Mouse (Mus musculus): ENCODE results near the gene Hyal2. TPM values are rescaled to one million over a fixed set of nuclear protein-coding genes. Genes with fewer than 3 reads are reported as not detected.

Gene Hyal2
- polyA plus RNA-seq, 1 experiment from 2014 or later, result 57.6 TPM

DNA sequence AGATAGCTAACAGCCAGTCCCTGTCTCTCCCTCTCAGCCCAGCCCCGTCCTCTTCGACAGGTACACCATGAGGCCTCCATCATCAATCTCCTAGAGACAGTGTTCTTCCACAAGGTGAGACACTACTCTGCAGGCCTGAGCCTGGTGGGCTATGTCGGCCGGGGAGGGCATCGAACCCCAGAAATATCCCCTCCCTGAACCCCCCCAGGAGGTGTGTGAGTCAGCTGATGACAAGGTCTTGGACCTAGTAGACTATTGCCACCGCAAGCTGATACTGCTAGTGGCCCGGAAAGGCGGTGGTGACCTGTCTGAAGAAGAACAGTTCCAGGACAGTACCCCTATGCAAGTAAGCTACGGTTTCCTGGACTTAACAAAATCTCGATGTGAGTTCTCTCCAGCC is 18.9 kb upstream of the Hyal2 start:
- Histone ChIP-seq H3K36me3 (peaks cover 16% of the 10 kb centered on the region), H3K27ac (no peak overlapping the region), H3K27me3 (replicated peaks) (peaks cover 45% of the 10 kb centered on the region), H3K4me2 (no peak overlapping the region), H3K4me1 (peaks cover 63% of the 10 kb centered on the region), H3K9me3 (replicated peaks) (no peaks in the 10 kb centered on the region), H3K4me3 (no peak overlapping the region), H3K9ac (no peak overlapping the region)
- 83% methylated on average over 10 of the region's 10 CpGs for WGBS (ENCODE audit: insufficient replicate concordance)
- no peak for ATAC-seq

DNA sequence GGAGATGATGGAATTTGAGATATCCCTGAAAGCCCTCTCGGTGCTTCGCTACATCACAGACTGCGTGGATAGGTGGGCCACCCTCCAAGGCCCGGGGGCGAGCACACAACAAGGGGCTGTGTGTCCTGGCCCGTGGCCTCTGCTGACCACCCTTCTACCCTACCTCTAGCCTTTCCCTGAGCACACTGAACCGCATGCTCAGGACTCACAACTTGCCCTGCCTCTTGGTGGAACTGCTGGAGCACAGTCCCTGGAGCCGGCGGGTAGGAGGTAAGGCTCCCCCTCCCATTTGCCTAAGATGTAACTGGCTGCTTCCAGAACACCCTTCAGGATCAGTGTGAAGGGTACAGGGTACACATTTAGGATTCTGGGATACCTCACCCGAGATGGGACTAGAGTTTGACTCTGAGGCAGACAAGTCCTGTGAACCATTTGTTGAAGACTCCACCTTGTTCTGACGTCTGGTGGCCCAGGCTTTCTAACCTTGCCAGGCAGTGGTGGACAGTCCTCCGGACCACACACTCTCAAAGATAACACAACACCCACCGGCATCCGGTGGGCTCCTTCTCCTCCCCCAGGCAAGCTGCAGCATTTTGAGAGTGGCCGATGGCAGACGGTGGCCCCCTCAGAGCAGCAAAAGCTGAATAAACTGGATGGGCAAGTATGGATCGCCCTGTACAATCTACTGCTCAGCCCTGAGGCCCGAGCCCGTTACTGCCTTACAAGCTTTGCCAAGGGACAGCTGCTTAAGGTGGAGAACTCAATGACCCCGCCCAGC is 18.3 kb upstream of the Hyal2 start:
- Histone ChIP-seq H3K4me2 (no peak overlapping the region), H3K4me3 (no peak overlapping the region), H3K36me3 (peaks cover 9% of the 10 kb centered on the region), H3K9ac (no peak overlapping the region), H3K27me3 (replicated peaks) (peaks cover 45% of the 10 kb centered on the region), H3K27ac (no peak overlapping the region), H3K9me3 (replicated peaks) (no peaks in the 10 kb centered on the region), H3K4me1 (peaks cover 66% of the 10 kb centered on the region)
- no peak for ATAC-seq
- WGBS (ENCODE audit: insufficient replicate concordance), result 76% methylated on average over 20 of the region's 20 CpGs

DNA sequence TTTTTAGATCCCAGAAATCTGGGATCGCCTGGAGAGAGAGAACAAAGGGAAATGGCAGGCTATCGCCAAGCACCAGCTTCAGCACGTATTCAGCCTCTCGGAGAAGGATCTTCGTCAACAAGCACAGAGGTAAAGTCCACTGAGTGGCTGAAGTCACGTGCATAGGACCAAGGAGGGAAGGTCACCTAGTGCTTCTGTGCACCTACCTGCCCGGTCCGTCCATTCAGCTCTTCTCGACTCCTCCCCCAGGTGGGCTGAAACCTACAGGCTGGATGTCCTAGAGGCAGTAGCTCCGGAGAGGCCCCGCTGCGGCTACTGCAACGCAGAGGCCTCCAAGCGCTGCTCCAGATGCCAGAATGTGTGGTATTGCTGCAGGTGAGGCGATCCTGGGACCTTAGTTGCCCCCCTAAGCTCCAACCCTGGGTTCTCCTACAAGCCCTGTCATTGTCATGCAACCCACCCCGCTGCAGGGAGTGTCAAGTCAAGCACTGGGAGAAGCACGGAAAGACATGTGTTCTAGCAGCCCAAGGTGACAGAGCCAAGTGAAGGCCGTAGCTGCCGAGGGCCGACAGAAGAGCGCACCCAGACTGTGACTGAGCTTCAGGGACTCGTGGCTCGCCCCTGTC is 17.1 kb upstream of the Hyal2 start:
- Histone ChIP-seq H3K27ac (0 out of 2 replicates have a peak overlapping the region, but pooled peaks have one; percentile 57), H3K9ac (peak overlapping the region; percentile 76)

DNA sequence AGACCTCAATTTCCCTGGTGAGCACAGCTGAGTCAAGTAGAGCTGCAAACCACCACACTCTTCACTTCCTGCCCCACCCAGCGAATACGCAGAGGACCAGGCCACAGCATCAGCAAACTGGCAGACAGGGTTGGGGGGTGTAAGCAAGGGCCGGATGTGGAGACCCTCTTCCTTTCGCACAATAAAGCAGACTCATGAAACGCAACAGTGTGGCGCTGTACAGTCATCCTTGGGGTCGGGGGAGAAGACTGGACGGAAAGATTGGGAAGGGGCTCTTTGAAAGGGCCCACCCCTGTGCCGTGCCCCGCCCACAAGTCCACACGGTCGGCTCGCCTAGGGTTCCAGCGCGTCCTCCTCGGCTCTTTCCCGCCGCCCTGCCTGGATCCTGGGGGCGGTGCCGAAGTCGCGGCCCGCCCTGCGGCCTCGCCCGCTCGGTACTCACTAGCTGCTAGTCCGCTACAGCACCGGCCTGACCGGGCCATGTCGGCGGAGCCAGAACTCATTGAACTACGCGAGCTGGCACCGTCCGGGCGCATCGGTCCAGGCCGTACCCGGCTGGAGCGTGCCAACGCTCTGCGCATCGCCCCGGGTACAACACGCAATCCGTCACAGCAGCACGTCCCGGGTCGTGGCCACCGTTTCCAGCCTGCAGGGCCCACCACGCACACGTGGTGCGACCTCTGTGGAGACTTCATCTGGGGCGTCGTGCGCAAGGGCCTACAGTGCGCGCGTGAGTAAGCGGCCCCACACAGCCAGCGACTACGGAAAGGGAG is 16.4 kb upstream of the Hyal2 start, which contains the start of gene Rassf1:
Gene Rassf1, plus strand, starts transcription at position 439 of the 773 bp plus-strand sequence.
- Histone ChIP-seq H3K4me1 (peaks cover 66% of the 10 kb centered on the region), H3K27me3 (replicated peaks) (peaks cover 45% of the 10 kb centered on the region), H3K27ac (peak within 1 kb of the TSS; percentile 57; the same call in 1 of the 2 replicates), H3K4me2 (peak within 1 kb of the TSS; percentile 95), H3K9ac (peak within 1 kb of the TSS; percentile 76), H3K4me3 (peak within 1 kb of the TSS; percentile 59), H3K9me3 (replicated peaks) (no peaks in the 10 kb centered on the region), H3K36me3 (no peaks in the 10 kb centered on the region; the same call in 1 of the 2 replicates)
- peak; percentile 57 for ATAC-seq
- WGBS (ENCODE audit: insufficient replicate concordance), result 2% methylated on average over 63 of the region's 63 CpGs

More for the DNA sequence above, 17.1 kb upstream of the Hyal2 start:
- Histone ChIP-seq H3K36me3 (no peaks in the 10 kb centered on the region), H3K9me3 (replicated peaks) (no peaks in the 10 kb centered on the region), H3K4me2 (peak overlapping the region; percentile 95), H3K4me1 (peaks cover 66% of the 10 kb centered on the region), H3K4me3 (peak overlapping the region; percentile 59), H3K27me3 (replicated peaks) (peaks cover 45% of the 10 kb centered on the region)
- WGBS (ENCODE audit: insufficient replicate concordance), result 37% methylated on average over 23 of the region's 23 CpGs
- no peak for ATAC-seq

DNA sequence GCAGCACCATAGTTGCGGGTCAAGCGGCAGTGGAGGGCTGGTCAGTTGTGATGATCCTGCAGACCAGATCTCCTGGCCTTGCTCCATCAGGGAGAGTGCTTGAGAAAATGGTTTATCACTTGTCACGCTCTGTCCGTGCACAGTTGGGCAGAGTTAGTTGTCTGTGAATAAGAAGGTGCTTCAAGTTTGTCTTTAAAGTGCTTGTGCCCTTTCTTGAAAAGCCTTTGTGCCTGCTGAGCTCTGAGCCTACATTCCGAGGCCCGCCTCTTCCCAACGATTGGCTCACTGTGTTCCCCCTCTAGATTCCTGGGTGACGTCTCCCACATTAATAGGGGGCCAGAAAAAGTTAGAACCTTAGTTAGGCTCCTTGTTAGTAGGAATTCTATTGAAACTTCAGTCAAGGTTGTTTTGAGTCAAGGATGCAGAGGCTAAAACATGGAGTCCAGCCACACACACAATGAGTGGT is 15.8 kb upstream of the Hyal2 start:
- Histone ChIP-seq H3K4me1 (peaks cover 66% of the 10 kb centered on the region), H3K4me3 (peak overlapping the region; percentile 59), H3K27ac (no peak overlapping the region), H3K9me3 (replicated peaks) (no peaks in the 10 kb centered on the region), H3K4me2 (peak overlapping the region; percentile 95), H3K36me3 (peaks cover 6% of the 10 kb centered on the region), H3K27me3 (replicated peaks) (peaks cover 45% of the 10 kb centered on the region), H3K9ac (peak overlapping the region; percentile 76)
- 22% methylated on average over 8 of the region's 8 CpGs for WGBS (ENCODE audit: insufficient replicate concordance)
- ATAC-seq, result no peak

DNA sequence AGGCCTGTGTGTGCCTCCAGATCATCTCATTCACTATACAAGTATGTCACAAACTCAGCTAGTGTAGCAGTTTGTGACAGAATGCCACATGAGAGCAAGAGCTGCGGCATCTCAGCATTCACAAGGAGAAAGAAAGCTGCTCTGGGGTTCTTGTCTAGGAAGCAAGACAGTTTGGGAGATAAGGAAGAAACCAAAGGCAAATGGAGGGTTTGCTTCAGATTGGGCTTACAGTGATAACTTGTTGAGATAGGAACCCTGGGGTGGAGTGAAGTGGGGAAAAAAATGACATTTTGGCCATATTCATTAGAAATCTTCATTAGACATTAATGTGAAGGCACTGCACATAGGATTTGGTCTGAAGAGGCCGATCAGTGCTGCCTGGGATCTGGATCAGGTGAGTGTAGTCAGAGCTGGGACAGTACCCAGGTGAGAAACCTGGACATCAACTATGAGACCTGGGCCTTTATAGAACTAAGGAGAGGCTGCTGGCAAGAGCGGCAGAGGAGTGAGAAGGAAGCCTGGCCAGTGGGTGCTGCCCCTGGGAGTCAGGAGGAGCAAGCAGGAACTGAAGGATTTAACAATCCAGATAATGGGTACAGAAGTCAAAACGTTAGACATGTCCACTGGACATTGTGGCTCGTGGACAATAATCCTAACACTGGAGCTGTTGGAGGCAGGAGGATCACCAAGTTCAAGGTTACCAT is 14.9 kb upstream of the Hyal2 start:
- Histone ChIP-seq H3K27ac (no peak overlapping the region), H3K9me3 (replicated peaks) (no peaks in the 10 kb centered on the region), H3K4me2 (peak overlapping the region; percentile 95), H3K9ac (no peak overlapping the region; the same call in 1 of the 2 replicates), H3K4me1 (peaks cover 65% of the 10 kb centered on the region), H3K27me3 (replicated peaks) (peaks cover 45% of the 10 kb centered on the region), H3K36me3 (peaks cover 15% of the 10 kb centered on the region), H3K4me3 (0 out of 2 replicates have a peak overlapping the region, but pooled peaks have one; percentile 80)
- no peak for ATAC-seq
- 61% methylated on average over 5 of the region's 5 CpGs for WGBS (ENCODE audit: insufficient replicate concordance)

DNA sequence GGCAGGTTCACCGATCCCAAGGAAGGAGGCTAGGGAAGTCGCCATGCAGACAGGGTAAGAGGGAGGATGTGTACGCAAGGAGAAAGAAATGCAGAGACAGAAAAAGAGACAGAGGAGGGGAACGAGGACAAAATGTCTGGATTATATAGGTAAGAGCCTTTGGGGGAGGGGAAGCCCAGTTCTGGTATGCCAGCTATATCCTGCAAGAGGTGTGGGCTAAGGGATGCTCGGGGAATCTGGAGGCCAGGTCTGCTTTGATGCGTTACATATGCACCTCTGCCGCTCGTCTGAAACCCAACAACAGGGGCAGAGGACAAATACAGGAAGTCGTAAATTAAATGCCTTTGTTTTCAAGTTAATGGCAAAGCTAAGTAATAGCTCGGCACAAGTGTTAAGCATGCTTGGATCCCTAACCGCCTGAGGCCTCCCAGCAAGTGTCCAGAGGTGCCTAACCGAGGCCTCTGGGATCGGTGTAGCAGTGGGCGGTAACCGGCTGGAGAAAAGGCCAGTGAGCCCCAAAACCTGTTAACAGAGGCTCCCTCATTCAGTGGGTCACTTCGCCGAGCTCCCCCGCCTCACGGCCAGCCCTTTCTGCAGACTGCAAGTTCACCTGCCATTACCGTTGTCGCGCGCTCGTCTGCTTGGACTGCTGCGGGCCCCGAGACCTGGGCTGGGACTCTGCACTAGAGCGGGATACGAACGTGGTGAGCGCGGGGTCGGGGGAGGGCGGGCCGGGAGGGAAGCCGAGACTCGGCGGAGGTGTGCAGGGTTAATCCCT is 14.0 kb upstream of the Hyal2 start:
- peak; percentile 51 for ATAC-seq
- Histone ChIP-seq H3K4me3 (peak overlapping the region; percentile 80), H3K4me2 (peak overlapping the region; percentile 95), H3K4me1 (peaks cover 65% of the 10 kb centered on the region), H3K9me3 (replicated peaks) (no peaks in the 10 kb centered on the region), H3K9ac (peak overlapping the region; percentile 76), H3K27ac (peak overlapping the region; percentile 79), H3K36me3 (peaks cover 24% of the 10 kb centered on the region), H3K27me3 (replicated peaks) (peaks cover 37% of the 10 kb centered on the region)
- 6% methylated on average over 37 of the region's 37 CpGs for WGBS (ENCODE audit: insufficient replicate concordance)

DNA sequence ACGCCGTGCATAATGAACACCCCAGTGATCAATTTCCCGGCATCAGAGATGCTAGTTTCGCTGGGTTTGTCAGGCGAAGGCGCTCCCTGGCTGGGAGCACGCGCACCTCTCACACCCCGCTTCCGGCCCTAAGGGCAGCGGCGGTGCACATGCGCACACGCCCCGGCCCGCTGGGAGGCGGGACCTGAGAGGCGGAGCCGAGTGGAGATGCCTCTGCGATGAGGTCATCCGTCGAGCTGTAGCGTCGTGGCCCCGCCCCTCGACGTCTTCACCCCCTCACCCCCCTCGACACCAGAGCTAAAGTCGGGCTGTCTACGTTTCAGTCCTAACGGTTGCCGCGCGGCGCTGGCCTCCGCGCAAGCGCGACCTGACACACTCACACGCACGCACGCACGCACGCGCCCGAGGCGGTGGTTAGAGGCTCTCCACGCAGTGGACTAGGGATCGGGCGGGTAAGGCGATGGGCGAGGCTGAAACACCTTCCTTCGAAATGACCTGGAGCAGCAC is 13.4 kb upstream of the Hyal2 start:
- H3K9ac ChIP-seq, result peak overlapping the region; percentile 93
- peak; percentile 89 for ATAC-seq
- peaks cover 30% of the 10 kb centered on the region for H3K36me3 ChIP-seq
- H3K4me1 ChIP-seq, result peaks cover 65% of the 10 kb centered on the region
- H3K27ac ChIP-seq, result peak overlapping the region; percentile 96
- no peaks in the 10 kb centered on the region for H3K9me3 ChIP-seq (replicated peaks)
- peaks cover 31% of the 10 kb centered on the region for H3K27me3 ChIP-seq (replicated peaks)
- H3K4me2 ChIP-seq, result peak overlapping the region; percentile 95
- H3K4me3 ChIP-seq, result peak overlapping the region; percentile 80
- WGBS (ENCODE audit: insufficient replicate concordance), result under 1% methylated on average over 53 of the region's 53 CpGs

DNA sequence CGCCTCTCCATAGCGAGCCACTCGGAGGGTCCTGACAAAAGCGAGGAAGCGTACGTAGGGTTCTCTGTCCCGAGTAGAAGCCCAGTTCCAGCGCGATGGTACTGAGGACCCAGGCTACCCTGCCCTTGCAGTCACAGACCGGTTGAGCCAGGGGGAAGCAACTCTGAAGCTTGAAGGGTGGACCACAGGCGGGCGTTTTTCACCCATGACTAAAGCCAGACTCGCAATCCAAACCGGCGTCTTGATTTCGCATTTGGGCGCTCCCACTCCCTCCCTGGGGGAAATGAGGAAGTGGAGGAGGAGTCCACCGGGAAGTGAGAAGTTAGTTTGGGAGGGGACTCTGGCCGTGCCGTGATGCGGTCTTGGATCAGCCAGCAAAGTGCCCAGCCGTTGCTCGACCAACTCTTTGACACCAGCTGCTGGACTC is 12.7 kb upstream of the Hyal2 start:
- H3K9me3 ChIP-seq (replicated peaks), result no peaks in the 10 kb centered on the region
- peaks cover 25% of the 10 kb centered on the region for H3K27me3 ChIP-seq (replicated peaks)
- H3K4me2 ChIP-seq, result peak overlapping the region; percentile 95
- peaks cover 65% of the 10 kb centered on the region for H3K4me1 ChIP-seq
- peaks cover 37% of the 10 kb centered on the region for H3K36me3 ChIP-seq
- H3K4me3 ChIP-seq, result peak overlapping the region; percentile 80
- peak overlapping the region; percentile 93 for H3K9ac ChIP-seq
- 0% methylated on average over 23 of the region's 23 CpGs for WGBS (ENCODE audit: insufficient replicate concordance)
- peak overlapping the region; percentile 96 for H3K27ac ChIP-seq
- ATAC-seq, result peak; percentile 14

DNA sequence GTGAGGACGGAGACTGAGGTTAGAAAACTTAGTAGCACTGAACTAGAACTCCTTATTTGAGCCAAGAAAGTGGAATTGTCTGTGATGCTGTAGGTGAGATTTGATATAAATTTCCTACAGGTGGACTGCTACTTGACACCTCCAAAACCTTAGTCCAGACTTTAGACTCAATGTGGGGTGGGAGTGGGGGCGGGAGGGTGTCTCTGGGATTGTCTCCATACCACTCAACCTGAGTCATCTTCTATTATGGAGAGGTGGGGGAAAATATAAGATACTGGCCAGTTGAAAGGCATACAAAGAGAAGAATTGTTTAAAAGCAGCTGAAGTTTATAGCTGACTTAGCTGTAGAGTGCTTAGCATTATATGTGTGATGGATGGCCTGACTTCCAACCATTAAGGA is 12.0 kb upstream of the Hyal2 start:
- Histone ChIP-seq H3K9ac (peak overlapping the region; percentile 93), H3K4me3 (peak overlapping the region; percentile 80), H3K27me3 (replicated peaks) (peaks cover 18% of the 10 kb centered on the region), H3K9me3 (replicated peaks) (no peaks in the 10 kb centered on the region), H3K4me2 (peak overlapping the region; percentile 95), H3K36me3 (peaks cover 44% of the 10 kb centered on the region), H3K27ac (peak overlapping the region; percentile 96), H3K4me1 (peaks cover 59% of the 10 kb centered on the region)
- WGBS (ENCODE audit: insufficient replicate concordance), result 38% methylated on average over 2 of the region's 2 CpGs
- ATAC-seq, result no peak

All from liver, embryonic 12.5 days (tissue).